Mouse (Mus musculus) heart, postnatal 0 days (tissue): ENCODE measurements around the gene Ackr2. TPM values are rescaled to one million over a fixed set of nuclear protein-coding genes. Genes with fewer than 3 reads are reported as not detected.

Source experiments
- ATAC-seq: fragments of 200-750 bp; cut with Nextera tagmentation; 2 replicates; pipeline ENCODE4 v1.8.0; 2017; ENCODE audit warnings: low read depth, moderate number of reproducible peaks, moderate library complexity; ENCODE audit not compliant: insufficient read depth
- DNase-seq: peaks from one replicate; pipeline ENCODE4 v3.0.0-alpha.2; 2016; ENCODE audit warnings: low spot score
- H3K27ac ChIP-seq: fragments of 300-500 bp; sonication (generic); 2 replicates; pipeline ENCODE4 v1.5.1; 2014; ENCODE audit warnings: low read depth, mild to moderate bottlenecking
- H3K27me3 ChIP-seq: fragments of 300-500 bp; sonication (generic); 2 replicates; pipeline ENCODE4 v1.6.1; 2014; ENCODE audit warnings: low read length, mixed read lengths; ENCODE audit not compliant: control insufficient read depth, insufficient read depth
- H3K36me3 ChIP-seq: fragments of 300-500 bp; sonication (generic); replicated peaks from 2 replicates; pipeline ENCODE4 v1.6.1; 2014; ENCODE audit warnings: low read length, mixed read lengths; ENCODE audit not compliant: control insufficient read depth, insufficient read depth
- H3K4me1 ChIP-seq: fragments of 300-500 bp; sonication (generic); 2 replicates; pipeline ENCODE4 v1.6.1; 2014; ENCODE audit warnings: antibody characterized with exemption; ENCODE audit not compliant: control insufficient read depth, insufficient read depth
- H3K4me2 ChIP-seq: fragments of 300-500 bp; sonication (generic); 2 replicates; pipeline ENCODE4 v1.6.1; 2014; ENCODE audit warnings: low read depth, mild to moderate bottlenecking, low read length, moderate library complexity
- H3K4me3 ChIP-seq: fragments of 300-500 bp; sonication (generic); 2 replicates; pipeline ENCODE4 v1.5.1; 2014; ENCODE audit warnings: low read depth, low read length
- H3K9ac ChIP-seq: fragments of 300-500 bp; sonication (generic); replicated peaks from 2 replicates; pipeline ENCODE4 v1.6.1; 2014; ENCODE audit warnings: low read depth, low read length, mixed read lengths
- H3K9me3 ChIP-seq: fragments of 300-500 bp; sonication (generic); replicated peaks from 2 replicates; pipeline ENCODE4 v1.6.1; 2016; ENCODE audit warnings: low read length; ENCODE audit not compliant: control insufficient read depth
- CTCF ChIP-seq: IDR thresholded peaks from 2 replicates; pipeline ENCODE4 v1.5.1; 2016; ENCODE audit warnings: antibody characterized with exemption, control low read depth, low read depth
- EP300 ChIP-seq: IDR thresholded peaks from 2 replicates; pipeline ENCODE4 v1.6.1; 2016; ENCODE audit warnings: antibody characterized with exemption, low read depth
- WGBS: fragments of 180-500 bp; shearing (Covaris S2); extraction: QIAGEN DNeasy Blood & Tissue Kit; methylation state at CpG from one replicate; pipeline ENCODE4 v1.1.7; 2014; 5-methylcytosine and 5-hydroxymethylcytosine counted together
- polyA plus RNA-seq: library from polyadenylated mRNA; unstranded; fragments of >200 nt; fragmentation: Nextera tagmentation; extraction: Ambion mirVana; gene quantifications from 2 replicates; pipeline ENCODE4 v1.2.1, GENCODE M21; 2015
- total RNA-seq: library from RNA; depleted of rRNA; stranded (reverse); fragments of >200 nt; gene quantifications from 2 replicates; pipeline ENCODE4 v1.2.3, GENCODE M21; 2014; ENCODE audit warnings: low replicate concordance

The Ackr2 gene
- total and polyA plus RNA-seq, 2 experiments from 2014 or later = 1.6 to 4.6 TPM

GRCm38 (mm10) chr9:121905556-121906185, 7.5 kb downstream of the Ackr2 start:
- Histone ChIP-seq H3K4me1 (no peaks in the 10 kb centered on the region), H3K4me2 (no peak overlapping the region), H3K27me3 (no peaks in the 10 kb centered on the region), H3K9me3 (no peaks in the 10 kb centered on the region), H3K9ac (no peak overlapping the region), H3K27ac (no peak overlapping the region), H3K4me3 (no peak overlapping the region), H3K36me3 (no peaks in the 10 kb centered on the region)
- DNase-seq = no peak
- TF ChIP-seq EP300 (no peak), CTCF (no peak)
- WGBS = 69% methylated on average over 4 of the region's 4 CpGs
- no peak for ATAC-seq

- DNase-seq (no peak), ATAC-seq (no peak)
- TF ChIP-seq CTCF (no peak), EP300 (no peak)
- Histone ChIP-seq H3K27me3 (no peaks in the 10 kb centered on the region), H3K4me2 (no peak overlapping the region), H3K4me1 (no peaks in the 10 kb centered on the region), H3K4me3 (no peak overlapping the region), H3K9me3 (no peaks in the 10 kb centered on the region), H3K36me3 (no peaks in the 10 kb centered on the region), H3K9ac (no peak overlapping the region), H3K27ac (no peak overlapping the region)
- WGBS = 74% methylated on average over 5 of the region's 5 CpGs
Observed at GRCm38 (mm10) chr9:121906456-121906855, 8.3 kb downstream of the Ackr2 start.

- Histone ChIP-seq H3K9me3 (no peaks in the 10 kb centered on the region), H3K4me3 (no peak overlapping the region), H3K4me1 (no peaks in the 10 kb centered on the region), H3K4me2 (no peak overlapping the region), H3K27me3 (no peaks in the 10 kb centered on the region), H3K36me3 (no peaks in the 10 kb centered on the region), H3K27ac (no peak overlapping the region), H3K9ac (no peak overlapping the region)
- DNase-seq (no peak), ATAC-seq (no peak)
- WGBS = 69% methylated on average over 10 of the region's 10 CpGs
- no peak for TF ChIP-seq EP300
- TF ChIP-seq CTCF = no peak
Observed at GRCm38 (mm10) chr9:121907356-121908070, 9.4 kb downstream of the Ackr2 start.

- TF ChIP-seq CTCF = no peak
- TF ChIP-seq EP300 = no peak
- no peak overlapping the region for H3K27ac ChIP-seq
- no peak overlapping the region for H3K9ac ChIP-seq
- 86% methylated on average over 17 of the region's 17 CpGs for WGBS
- no peaks in the 10 kb centered on the region for H3K4me1 ChIP-seq
- no peak for DNase-seq
- no peak overlapping the region for H3K4me3 ChIP-seq
- H3K9me3 ChIP-seq = no peaks in the 10 kb centered on the region
- no peaks in the 10 kb centered on the region for H3K27me3 ChIP-seq
- ATAC-seq = no peak
- H3K36me3 ChIP-seq = no peaks in the 10 kb centered on the region
- H3K4me2 ChIP-seq = no peak overlapping the region
Observed at GRCm38 (mm10) chr9:121908321-121908720, 10.2 kb downstream of the Ackr2 start.

GRCm38 (mm10) chr9:121909635-121910034, 11.5 kb downstream of the Ackr2 start:
- no peaks in the 10 kb centered on the region for H3K27me3 ChIP-seq
- no peak overlapping the region for H3K4me2 ChIP-seq
- no peaks in the 10 kb centered on the region for H3K9me3 ChIP-seq
- H3K36me3 ChIP-seq = no peaks in the 10 kb centered on the region
- H3K4me1 ChIP-seq = no peaks in the 10 kb centered on the region
- no peak for TF ChIP-seq CTCF
- TF ChIP-seq EP300 = no peak
- DNase-seq (no peak), ATAC-seq (no peak)
- no peak overlapping the region for H3K9ac ChIP-seq
- 64% methylated on average over 6 of the region's 6 CpGs for WGBS
- H3K4me3 ChIP-seq = no peak overlapping the region
- H3K27ac ChIP-seq = no peak overlapping the region

GRCm38 (mm10) chr9:121911196-121911595, 13.0 kb downstream of the Ackr2 start:
- no peak overlapping the region for H3K4me2 ChIP-seq
- TF ChIP-seq EP300 = no peak
- TF ChIP-seq CTCF = no peak
- 88% methylated on average over 7 of the region's 7 CpGs for WGBS
- no peak overlapping the region for H3K9ac ChIP-seq
- H3K4me1 ChIP-seq = no peaks in the 10 kb centered on the region
- no peak for DNase-seq
- H3K9me3 ChIP-seq = no peaks in the 10 kb centered on the region
- H3K4me3 ChIP-seq = no peak overlapping the region
- H3K36me3 ChIP-seq = no peaks in the 10 kb centered on the region
- H3K27me3 ChIP-seq = no peaks in the 10 kb centered on the region
- no peak overlapping the region for H3K27ac ChIP-seq
- no peak for ATAC-seq
